Mouse (Mus musculus): ENCODE data around the gene Slc25a36. TPM values are rescaled to one million over a fixed set of nuclear protein-coding genes. Genes with fewer than 3 reads are reported as not detected.

Gene Slc25a36
- polyA plus RNA-seq, 1 experiment from 2014 or later, result 45.1 TPM

DNA sequence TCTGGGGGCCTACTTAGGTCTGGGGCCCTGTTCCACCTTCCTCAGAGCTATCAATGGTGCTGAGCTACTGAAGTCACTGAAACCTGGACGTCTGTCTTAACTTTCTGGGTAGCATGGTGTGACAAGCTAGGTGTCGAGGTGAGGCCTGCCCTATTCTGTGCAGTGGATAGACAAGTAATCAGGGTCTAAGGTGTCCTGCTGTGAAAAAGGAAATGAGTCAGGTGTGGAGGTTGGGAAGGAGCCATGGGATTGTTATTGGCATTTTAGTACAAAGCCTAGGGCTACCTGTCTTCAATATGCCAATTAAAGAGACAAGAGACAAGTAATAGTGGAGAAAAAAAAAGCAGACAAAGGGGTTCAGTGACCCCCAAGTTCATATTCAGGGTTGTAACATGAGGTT, 30.8 kb upstream of the Slc25a36 start:
- ATAC-seq, result no peak
- H3K27me3 ChIP-seq (replicated peaks; ENCODE audit: control insufficient read depth, insufficient read depth, low read length), result no peaks in the 10 kb centered on the region
- no peak overlapping the region for H3K4me3 ChIP-seq (ENCODE audit: low read length)
- no peak overlapping the region for H3K4me2 ChIP-seq (ENCODE audit: low read depth, low read length)
- 70% methylated on average over 2 of the region's 2 CpGs for WGBS
- no peaks in the 10 kb centered on the region for H3K9me3 ChIP-seq (ENCODE audit: control insufficient read depth, low read length)
- 0 out of 2 replicates have a peak, but pooled peaks cover 4% of the 10 kb centered on the region for H3K4me1 ChIP-seq (ENCODE audit: control insufficient read depth, insufficient read depth, low read length)
- H3K27ac ChIP-seq (ENCODE audit: low read length), result no peak overlapping the region
- H3K9ac ChIP-seq (ENCODE audit: low read depth, low read length), result no peak overlapping the region
- no peaks in the 10 kb centered on the region for H3K36me3 ChIP-seq (ENCODE audit: control insufficient read depth, insufficient read depth, low read length)

DNA sequence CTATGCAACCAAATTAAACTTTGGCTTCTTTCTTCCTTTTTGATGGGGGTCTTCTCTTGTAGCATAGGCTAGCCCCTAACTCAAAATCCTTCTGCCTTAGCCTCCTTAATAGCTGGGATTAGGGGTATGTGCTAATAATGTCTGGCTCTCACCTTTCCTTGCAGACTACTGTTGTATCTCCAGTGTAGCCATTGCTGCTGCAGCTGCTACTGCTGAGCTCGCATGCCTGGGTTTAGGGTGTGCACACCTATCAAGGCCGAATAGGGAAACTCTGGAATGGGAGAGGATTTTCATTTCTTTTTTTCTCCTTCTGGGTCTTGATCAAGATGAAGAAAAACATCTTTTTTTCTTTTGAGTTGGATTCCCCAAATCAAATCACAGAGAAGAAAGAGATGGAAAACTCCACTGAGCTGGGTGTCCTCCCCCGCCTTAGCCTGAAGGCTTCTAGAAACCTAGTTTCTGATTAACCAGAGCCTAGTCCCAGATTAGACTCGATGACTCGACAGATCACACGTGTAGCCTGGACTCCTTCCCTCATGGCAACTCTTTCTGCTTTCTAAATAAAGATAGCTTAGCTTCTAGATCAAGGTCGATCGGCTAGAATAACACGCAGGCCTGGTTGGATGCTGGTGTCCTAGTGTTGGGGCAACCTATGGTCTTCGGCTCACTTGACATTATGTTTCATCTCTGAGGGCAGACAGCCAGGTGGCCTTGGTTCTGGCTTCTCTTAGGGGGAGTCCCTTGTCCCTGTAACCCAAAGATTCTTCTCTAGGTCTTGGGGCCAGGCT, 29.4 kb upstream of the Slc25a36 start:
- Histone ChIP-seq H3K4me1 (ENCODE audit: control insufficient read depth, insufficient read depth, low read length) (0 out of 2 replicates have a peak, but pooled peaks cover 4% of the 10 kb centered on the region), H3K4me3 (ENCODE audit: low read length) (no peak overlapping the region), H3K36me3 (ENCODE audit: control insufficient read depth, insufficient read depth, low read length) (no peaks in the 10 kb centered on the region), H3K27me3 (replicated peaks; ENCODE audit: control insufficient read depth, insufficient read depth, low read length) (no peaks in the 10 kb centered on the region), H3K27ac (ENCODE audit: low read length) (peak overlapping the region; percentile 65), H3K9ac (ENCODE audit: low read depth, low read length) (no peak overlapping the region), H3K4me2 (ENCODE audit: low read depth, low read length) (no peak overlapping the region), H3K9me3 (ENCODE audit: control insufficient read depth, low read length) (no peaks in the 10 kb centered on the region)
- peak; percentile 91 for ATAC-seq
- 70% methylated on average over 10 of the region's 10 CpGs for WGBS

DNA sequence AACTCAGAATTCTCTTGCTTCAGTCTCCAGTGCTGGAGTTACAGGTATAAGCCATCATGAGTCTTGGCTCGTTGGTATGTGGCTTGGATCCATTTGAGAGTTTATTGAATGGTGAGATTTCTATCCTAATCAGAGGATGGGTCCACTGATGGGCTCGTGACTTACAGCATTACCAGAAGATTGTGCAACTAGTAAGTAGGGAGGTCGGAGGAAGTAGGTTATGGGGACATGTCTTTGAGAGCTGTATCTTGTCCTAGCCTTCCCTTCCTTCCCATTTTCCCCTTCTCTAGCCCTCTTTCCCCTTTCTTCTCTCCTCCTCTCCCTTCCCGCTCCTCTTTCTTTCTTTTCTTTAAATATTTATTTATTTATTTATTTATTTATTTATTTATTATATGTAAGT, 26.7 kb upstream of the Slc25a36 start:
- ATAC-seq, result no peak
- Histone ChIP-seq H3K27ac (ENCODE audit: low read length) (no peak overlapping the region), H3K9me3 (ENCODE audit: control insufficient read depth, low read length) (no peaks in the 10 kb centered on the region)

DNA sequence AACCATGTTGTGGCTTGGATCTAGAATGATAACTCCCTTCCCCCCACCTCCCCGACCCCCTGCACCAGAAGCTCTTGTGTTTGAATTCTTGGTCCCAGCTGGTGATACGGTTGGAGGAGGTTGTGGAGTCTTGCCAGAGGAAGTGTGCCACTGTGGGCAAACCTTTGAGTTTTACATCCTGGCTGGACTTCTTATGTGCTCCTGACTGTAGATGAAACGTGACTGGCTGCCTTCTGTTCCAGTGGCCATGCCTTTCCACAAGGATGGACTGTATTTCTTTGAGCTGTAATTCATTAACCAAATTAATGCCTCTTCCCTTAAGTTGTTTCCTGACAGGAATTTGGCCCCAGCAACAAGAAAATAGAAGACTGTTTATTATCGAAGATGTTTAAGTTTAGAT, 26.2 kb upstream of the Slc25a36 start:
- ATAC-seq, result no peak
- Histone ChIP-seq H3K9ac (ENCODE audit: low read depth, low read length) (no peak overlapping the region), H3K4me1 (ENCODE audit: control insufficient read depth, insufficient read depth, low read length) (0 out of 2 replicates have a peak, but pooled peaks cover 4% of the 10 kb centered on the region), H3K27me3 (replicated peaks; ENCODE audit: control insufficient read depth, insufficient read depth, low read length) (no peaks in the 10 kb centered on the region), H3K9me3 (ENCODE audit: control insufficient read depth, low read length) (no peaks in the 10 kb centered on the region), H3K4me2 (ENCODE audit: low read depth, low read length) (no peak overlapping the region), H3K36me3 (ENCODE audit: control insufficient read depth, insufficient read depth, low read length) (no peaks in the 10 kb centered on the region), H3K4me3 (ENCODE audit: low read length) (no peak overlapping the region), H3K27ac (ENCODE audit: low read length) (no peak overlapping the region)
- 69% methylated on average over 4 of the region's 4 CpGs for WGBS

More for the DNA sequence above, 26.7 kb upstream of the Slc25a36 start:
- no peaks in the 10 kb centered on the region for H3K27me3 ChIP-seq (replicated peaks; ENCODE audit: control insufficient read depth, insufficient read depth, low read length)
- H3K4me1 ChIP-seq (ENCODE audit: control insufficient read depth, insufficient read depth, low read length), result 0 out of 2 replicates have a peak, but pooled peaks cover 4% of the 10 kb centered on the region
- no peak overlapping the region for H3K4me2 ChIP-seq (ENCODE audit: low read depth, low read length)
- 85% methylated on average over 4 of the region's 4 CpGs for WGBS
- H3K9ac ChIP-seq (ENCODE audit: low read depth, low read length), result no peak overlapping the region
- H3K4me3 ChIP-seq (ENCODE audit: low read length), result no peak overlapping the region
- H3K36me3 ChIP-seq (ENCODE audit: control insufficient read depth, insufficient read depth, low read length), result no peaks in the 10 kb centered on the region

DNA sequence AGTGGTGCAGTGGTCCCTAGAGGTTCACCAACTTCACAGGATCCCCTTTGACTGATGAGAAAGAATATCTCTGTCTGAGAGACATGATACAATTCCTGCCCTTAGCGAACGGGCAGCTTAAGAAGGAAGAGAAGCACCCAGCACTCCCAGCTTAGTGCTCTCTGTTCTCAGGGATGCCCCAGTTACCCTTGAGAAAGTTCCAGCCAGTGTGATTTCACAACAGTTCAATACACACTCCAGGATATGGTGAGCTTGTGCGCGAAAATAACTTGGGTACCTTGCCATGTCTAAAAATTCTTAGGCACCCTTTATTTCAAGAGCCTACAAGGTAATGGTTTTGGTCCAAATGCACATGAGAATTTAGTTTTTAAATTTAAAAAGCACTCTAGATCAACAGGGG, 24.9 kb upstream of the Slc25a36 start:
- 0 out of 2 replicates have a peak, but pooled peaks cover 4% of the 10 kb centered on the region for H3K4me1 ChIP-seq (ENCODE audit: control insufficient read depth, insufficient read depth, low read length)
- H3K4me2 ChIP-seq (ENCODE audit: low read depth, low read length), result no peak overlapping the region
- WGBS, result 91% methylated on average over 4 of the region's 4 CpGs
- no peak overlapping the region for H3K9ac ChIP-seq (ENCODE audit: low read depth, low read length)
- H3K27me3 ChIP-seq (replicated peaks; ENCODE audit: control insufficient read depth, insufficient read depth, low read length), result no peaks in the 10 kb centered on the region
- no peaks in the 10 kb centered on the region for H3K36me3 ChIP-seq (ENCODE audit: control insufficient read depth, insufficient read depth, low read length)
- no peak overlapping the region for H3K4me3 ChIP-seq (ENCODE audit: low read length)
- no peaks in the 10 kb centered on the region for H3K9me3 ChIP-seq (ENCODE audit: control insufficient read depth, low read length)
- H3K27ac ChIP-seq (ENCODE audit: low read length), result no peak overlapping the region
- no peak for ATAC-seq

DNA sequence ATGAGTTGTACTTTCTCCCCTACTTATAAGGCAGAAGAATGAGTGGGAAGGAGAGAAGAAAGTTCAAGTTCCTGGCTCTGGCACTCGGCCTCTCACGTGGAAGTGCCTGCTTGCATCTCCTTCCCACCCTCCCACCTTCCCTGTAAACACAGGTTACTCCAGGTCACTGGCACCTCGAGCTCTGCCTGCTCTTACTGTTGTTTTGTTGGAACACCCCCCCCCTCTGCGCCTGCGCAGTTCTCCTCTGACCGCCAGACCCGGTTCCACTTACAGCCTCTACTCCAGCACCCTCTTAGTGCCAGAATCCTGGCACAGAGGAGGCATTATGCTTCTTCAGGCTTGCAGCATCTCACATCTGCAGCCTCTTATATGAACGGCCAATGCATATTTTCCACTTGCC, 22.2 kb upstream of the Slc25a36 start:
- Histone ChIP-seq H3K4me3 (ENCODE audit: low read length) (no peak overlapping the region), H3K9me3 (ENCODE audit: control insufficient read depth, low read length) (no peaks in the 10 kb centered on the region), H3K4me2 (ENCODE audit: low read depth, low read length) (no peak overlapping the region), H3K36me3 (ENCODE audit: control insufficient read depth, insufficient read depth, low read length) (no peaks in the 10 kb centered on the region), H3K27me3 (replicated peaks; ENCODE audit: control insufficient read depth, insufficient read depth, low read length) (no peaks in the 10 kb centered on the region), H3K27ac (ENCODE audit: low read length) (no peak overlapping the region), H3K4me1 (ENCODE audit: control insufficient read depth, insufficient read depth, low read length) (no peaks in the 10 kb centered on the region), H3K9ac (ENCODE audit: low read depth, low read length) (no peak overlapping the region)
- 57% methylated on average over 8 of the region's 8 CpGs for WGBS
- ATAC-seq, result no peak

DNA sequence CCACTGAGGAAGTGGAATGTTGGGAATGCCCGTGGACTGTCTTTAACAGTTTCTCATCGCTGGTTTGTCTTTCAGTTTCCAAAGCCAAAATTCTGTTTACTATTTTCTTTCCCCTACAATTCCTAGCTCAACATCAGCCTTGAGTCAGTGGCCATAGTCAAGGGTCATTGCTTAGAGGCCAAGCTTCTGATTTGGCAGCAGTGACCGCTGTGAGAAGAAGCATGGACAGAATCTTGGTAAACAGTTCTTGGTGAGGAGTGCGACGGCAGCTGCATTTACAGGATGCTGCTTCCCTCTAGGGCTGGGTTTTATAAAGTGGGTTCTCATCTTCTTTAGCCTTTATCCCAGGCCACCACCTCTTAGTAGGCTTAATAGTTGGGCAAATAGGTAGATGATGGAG, 19.0 kb upstream of the Slc25a36 start:
- H3K4me3 ChIP-seq (ENCODE audit: low read length), result no peak overlapping the region
- H3K36me3 ChIP-seq (ENCODE audit: control insufficient read depth, insufficient read depth, low read length), result no peaks in the 10 kb centered on the region
- no peaks in the 10 kb centered on the region for H3K27me3 ChIP-seq (replicated peaks; ENCODE audit: control insufficient read depth, insufficient read depth, low read length)
- no peak for ATAC-seq
- H3K27ac ChIP-seq (ENCODE audit: low read length), result no peak overlapping the region
- WGBS, result 87% methylated on average over 5 of the region's 5 CpGs
- H3K9me3 ChIP-seq (ENCODE audit: control insufficient read depth, low read length), result no peaks in the 10 kb centered on the region
- no peaks in the 10 kb centered on the region for H3K4me1 ChIP-seq (ENCODE audit: control insufficient read depth, insufficient read depth, low read length)
- no peak overlapping the region for H3K9ac ChIP-seq (ENCODE audit: low read depth, low read length)
- H3K4me2 ChIP-seq (ENCODE audit: low read depth, low read length), result no peak overlapping the region

DNA sequence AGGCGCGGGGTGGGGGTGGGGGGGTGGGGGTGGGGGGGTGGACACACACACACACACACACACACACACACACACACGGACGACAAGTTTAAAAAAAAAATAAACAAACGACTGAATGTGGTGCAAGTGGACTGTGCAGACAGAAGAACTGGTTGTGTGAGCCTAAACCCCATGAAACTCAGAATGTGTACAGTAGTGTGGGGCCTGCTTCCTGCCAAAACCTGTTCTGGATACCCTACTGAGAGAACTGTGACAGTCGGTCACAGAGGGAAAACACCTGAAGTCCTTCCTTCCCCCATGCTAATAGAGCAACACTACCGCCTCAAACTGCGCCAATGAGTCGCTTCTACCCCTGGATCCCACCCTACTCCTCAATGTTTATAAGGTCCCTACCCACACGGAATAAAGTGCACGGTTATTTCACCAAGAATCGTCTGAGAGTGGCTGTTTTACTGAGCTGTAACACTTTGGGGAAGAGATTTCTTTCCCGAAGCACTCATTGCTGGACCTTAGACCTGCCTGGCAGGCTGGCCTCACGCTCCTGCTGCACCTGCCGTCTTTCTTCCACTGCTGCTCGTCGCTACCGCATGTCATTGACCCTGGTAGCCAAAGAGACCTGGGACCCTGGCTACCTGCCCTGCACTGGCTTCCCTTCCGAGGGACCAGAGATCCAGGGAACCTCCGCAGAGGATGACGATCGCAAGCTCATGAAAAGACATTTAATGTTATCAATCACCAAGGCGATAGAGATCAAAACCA, 13.2 kb upstream of the Slc25a36 start:
- H3K9ac ChIP-seq (ENCODE audit: low read depth, low read length), result peak overlapping the region; percentile 24; the same call in 1 of the 2 replicates
- H3K4me1 ChIP-seq (ENCODE audit: control insufficient read depth, insufficient read depth, low read length), result no peaks in the 10 kb centered on the region
- no peak overlapping the region for H3K4me3 ChIP-seq (ENCODE audit: low read length)
- H3K36me3 ChIP-seq (ENCODE audit: control insufficient read depth, insufficient read depth, low read length), result no peaks in the 10 kb centered on the region
- no peaks in the 10 kb centered on the region for H3K27me3 ChIP-seq (replicated peaks; ENCODE audit: control insufficient read depth, insufficient read depth, low read length)
- ATAC-seq, result peak; percentile 95
- H3K27ac ChIP-seq (ENCODE audit: low read length), result peak overlapping the region; percentile 80
- 38% methylated on average over 23 of the region's 23 CpGs for WGBS
- H3K9me3 ChIP-seq (ENCODE audit: control insufficient read depth, low read length), result no peaks in the 10 kb centered on the region
- H3K4me2 ChIP-seq (ENCODE audit: low read depth, low read length), result peak overlapping the region; percentile 43

DNA sequence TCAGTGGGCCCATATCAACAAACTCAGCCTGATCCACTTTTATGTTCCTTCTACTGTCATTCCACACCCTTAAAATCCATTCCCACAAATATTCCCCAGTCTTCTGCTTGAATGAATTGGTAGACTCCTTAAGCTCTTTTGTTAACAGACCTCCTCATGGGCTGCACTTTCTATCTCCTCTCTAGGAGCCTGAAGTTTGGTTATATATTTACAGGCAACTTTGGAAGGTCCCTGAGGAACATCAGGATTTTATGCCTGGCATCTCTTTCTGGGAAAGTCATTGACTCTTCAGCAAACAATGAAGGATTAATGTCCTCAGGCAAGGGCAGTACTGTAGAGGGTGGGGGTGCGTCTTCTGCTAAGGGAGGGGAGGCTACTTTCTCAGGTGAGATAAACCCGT, 10.5 kb upstream of the Slc25a36 start:
- Histone ChIP-seq H3K36me3 (ENCODE audit: control insufficient read depth, insufficient read depth, low read length) (no peaks in the 10 kb centered on the region), H3K4me1 (ENCODE audit: control insufficient read depth, insufficient read depth, low read length) (no peaks in the 10 kb centered on the region), H3K4me2 (ENCODE audit: low read depth, low read length) (no peak overlapping the region), H3K27me3 (replicated peaks; ENCODE audit: control insufficient read depth, insufficient read depth, low read length) (no peaks in the 10 kb centered on the region), H3K9me3 (ENCODE audit: control insufficient read depth, low read length) (no peaks in the 10 kb centered on the region), H3K27ac (ENCODE audit: low read length) (no peak overlapping the region), H3K9ac (ENCODE audit: low read depth, low read length) (no peak overlapping the region), H3K4me3 (ENCODE audit: low read length) (no peak overlapping the region)
- ATAC-seq, result no peak
- WGBS, result 61% methylated on average over 2 of the region's 2 CpGs
